Mouse (Mus musculus) forebrain, postnatal 0 days (tissue): ENCODE data around the gene Rsrc1. TPM values are rescaled to one million over a fixed set of nuclear protein-coding genes. Genes with fewer than 3 reads are reported as not detected.

Experiments used
- ATAC-seq: fragments of 200-750 bp; cut with Nextera tagmentation; 2 replicates; pipeline ENCODE4 v1.8.0; 2017; ENCODE audit warnings: mild to moderate bottlenecking, moderate library complexity
- DNase-seq: peaks from one replicate; pipeline ENCODE4 v3.0.0-alpha.2; 2015
- H3K27ac ChIP-seq: fragments of 300-500 bp; sonication (generic); 2 replicates; pipeline ENCODE4 v1.5.1; 2014; ENCODE audit warnings: low read depth, mild to moderate bottlenecking, antibody characterized with exemption, low read length, moderate library complexity, mixed read lengths
- H3K27me3 ChIP-seq: fragments of 300-500 bp; sonication (generic); 2 replicates; pipeline ENCODE4 v1.6.1; 2014; ENCODE audit warnings: mild to moderate bottlenecking, low read length, mixed read lengths; ENCODE audit not compliant: insufficient read depth
- H3K36me3 ChIP-seq: fragments of 300-500 bp; sonication (generic); 2 replicates; pipeline ENCODE4 v1.6.1; 2014; ENCODE audit warnings: mild to moderate bottlenecking, moderate library complexity; ENCODE audit not compliant: insufficient read depth
- H3K4me1 ChIP-seq: fragments of 300-500 bp; sonication (generic); 2 replicates; pipeline ENCODE4 v1.6.1; 2014; ENCODE audit warnings: antibody characterized with exemption; ENCODE audit not compliant: insufficient read depth
- H3K4me2 ChIP-seq: fragments of 300-500 bp; sonication (generic); 2 replicates; pipeline ENCODE4 v1.6.1; 2014; ENCODE audit warnings: low read depth, mild to moderate bottlenecking, moderate library complexity
- H3K4me3 ChIP-seq: fragments of 300-500 bp; sonication (generic); 2 replicates; pipeline ENCODE4 v1.5.1; 2014; ENCODE audit warnings: low read depth, low read length, mixed read lengths
- H3K9ac ChIP-seq: fragments of 300-500 bp; sonication (generic); 2 replicates; pipeline ENCODE4 v1.6.1; 2014; ENCODE audit warnings: mild to moderate bottlenecking
- H3K9me3 ChIP-seq: fragments of 300-500 bp; sonication (generic); 2 replicates; pipeline ENCODE4 v1.6.1; 2016; ENCODE audit warnings: low read length
- CTCF ChIP-seq: sonication (generic); IDR thresholded peaks from 2 replicates; pipeline ENCODE4 v1.5.1; 2016; ENCODE audit warnings: antibody characterized with exemption, control low read depth, low read depth
- WGBS: fragments of 180-500 bp; shearing (Covaris S2); extraction: QIAGEN DNeasy Blood & Tissue Kit; methylation state at CpG from one replicate; pipeline ENCODE4 v1.1.7; 2014; 5-methylcytosine and 5-hydroxymethylcytosine counted together
- polyA plus RNA-seq: library from polyadenylated mRNA; unstranded; fragments of >200 nt; fragmentation: Nextera tagmentation; extraction: Ambion mirVana; gene quantifications from 2 replicates; pipeline ENCODE4 v1.2.1, GENCODE M21; 2015
- total RNA-seq: library from RNA; depleted of rRNA; stranded (reverse); fragments of >200 nt; gene quantifications from 2 replicates; pipeline ENCODE4 v1.2.3, GENCODE M21; 2014

Gene Rsrc1
- total and polyA plus RNA-seq, 2 experiments from 2014 or later: 25.9 to 33.6 TPM

GRCm38 (mm10) chr3:67075484-67075883, 94.3 kb downstream of the Rsrc1 start:
- Histone ChIP-seq H3K4me3 (no peak overlapping the region), H3K36me3 (no peaks in the 10 kb centered on the region), H3K9me3 (0 out of 2 replicates have a peak, but pooled peaks cover 4% of the 10 kb centered on the region), H3K27me3 (no peaks in the 10 kb centered on the region), H3K9ac (no peak overlapping the region), H3K4me1 (no peaks in the 10 kb centered on the region), H3K27ac (no peak overlapping the region), H3K4me2 (no peak overlapping the region)
- 93% methylated on average over 2 of the region's 2 CpGs for WGBS
- no peak for TF ChIP-seq CTCF
- ATAC-seq (no peak), DNase-seq (no peak)

- Histone ChIP-seq H3K4me2 (no peak overlapping the region), H3K9ac (no peak overlapping the region), H3K27me3 (no peaks in the 10 kb centered on the region), H3K9me3 (no peaks in the 10 kb centered on the region), H3K4me1 (no peaks in the 10 kb centered on the region), H3K27ac (no peak overlapping the region), H3K36me3 (no peaks in the 10 kb centered on the region), H3K4me3 (no peak overlapping the region)
- peak; percentile 63 for ATAC-seq
- peak; percentile 6 for DNase-seq
- WGBS: 65% methylated on average over 1 of the region's 1 CpGs
- no peak for TF ChIP-seq CTCF
Measured at GRCm38 (mm10) chr3:67084742-67085141, 103.6 kb downstream of the Rsrc1 start.

GRCm38 (mm10) chr3:67108428-67108827, 127.2 kb downstream of the Rsrc1 start:
- no peaks in the 10 kb centered on the region for H3K36me3 ChIP-seq
- no peak for TF ChIP-seq CTCF
- WGBS: 92% methylated on average over 3 of the region's 3 CpGs
- ATAC-seq (no peak), DNase-seq (no peak)
- H3K27ac ChIP-seq: no peak overlapping the region
- H3K9me3 ChIP-seq: no peaks in the 10 kb centered on the region
- H3K4me2 ChIP-seq: no peak overlapping the region
- no peaks in the 10 kb centered on the region for H3K27me3 ChIP-seq
- no peak overlapping the region for H3K9ac ChIP-seq
- no peaks in the 10 kb centered on the region for H3K4me1 ChIP-seq
- no peak overlapping the region for H3K4me3 ChIP-seq

GRCm38 (mm10) chr3:67116317-67116716, 135.1 kb downstream of the Rsrc1 start:
- Histone ChIP-seq H3K4me2 (no peak overlapping the region), H3K36me3 (no peaks in the 10 kb centered on the region), H3K9ac (no peak overlapping the region), H3K27me3 (no peaks in the 10 kb centered on the region), H3K4me3 (no peak overlapping the region), H3K27ac (no peak overlapping the region), H3K4me1 (no peaks in the 10 kb centered on the region), H3K9me3 (no peaks in the 10 kb centered on the region)
- ATAC-seq (no peak), DNase-seq (no peak)
- no peak for TF ChIP-seq CTCF
- WGBS: 60% methylated on average over 4 of the region's 4 CpGs

- Histone ChIP-seq H3K9ac (no peak overlapping the region), H3K4me1 (no peaks in the 10 kb centered on the region), H3K27me3 (no peaks in the 10 kb centered on the region), H3K4me3 (no peak overlapping the region), H3K9me3 (0 out of 2 replicates have a peak, but pooled peaks cover 10% of the 10 kb centered on the region), H3K27ac (no peak overlapping the region), H3K4me2 (no peak overlapping the region), H3K36me3 (no peaks in the 10 kb centered on the region)
- WGBS: 76% methylated on average over 3 of the region's 3 CpGs
- DNase-seq (no peak), ATAC-seq (no peak)
- TF ChIP-seq CTCF: no peak
Measured at GRCm38 (mm10) chr3:67132521-67132920, 151.3 kb downstream of the Rsrc1 start.

GRCm38 (mm10) chr3:67135749-67136375, 154.7 kb downstream of the Rsrc1 start:
- no peak overlapping the region for H3K4me3 ChIP-seq
- H3K4me2 ChIP-seq: no peak overlapping the region
- H3K4me1 ChIP-seq: no peaks in the 10 kb centered on the region
- H3K27me3 ChIP-seq: no peaks in the 10 kb centered on the region
- DNase-seq (no peak), ATAC-seq (no peak)
- no peak overlapping the region for H3K9ac ChIP-seq
- no peak for TF ChIP-seq CTCF
- 79% methylated on average over 2 of the region's 2 CpGs for WGBS
- no peak overlapping the region for H3K27ac ChIP-seq
- no peaks in the 10 kb centered on the region for H3K9me3 ChIP-seq
- H3K36me3 ChIP-seq: no peaks in the 10 kb centered on the region

GRCm38 (mm10) chr3:67144952-67145351, 163.8 kb downstream of the Rsrc1 start:
- Histone ChIP-seq H3K9ac (no peak overlapping the region), H3K9me3 (no peaks in the 10 kb centered on the region), H3K4me3 (no peak overlapping the region), H3K27me3 (no peaks in the 10 kb centered on the region), H3K4me2 (no peak overlapping the region), H3K4me1 (no peaks in the 10 kb centered on the region), H3K36me3 (no peaks in the 10 kb centered on the region), H3K27ac (no peak overlapping the region)
- 86% methylated on average over 2 of the region's 2 CpGs for WGBS
- DNase-seq: no peak
- TF ChIP-seq CTCF: no peak
- no peak for ATAC-seq

- 81% methylated on average over 1 of the region's 1 CpGs for WGBS
- no peaks in the 10 kb centered on the region for H3K4me1 ChIP-seq
- no peak for TF ChIP-seq CTCF
- no peak for DNase-seq
- H3K4me2 ChIP-seq: no peak overlapping the region
- no peaks in the 10 kb centered on the region for H3K36me3 ChIP-seq
- H3K9me3 ChIP-seq: no peaks in the 10 kb centered on the region
- no peak overlapping the region for H3K27ac ChIP-seq
- H3K4me3 ChIP-seq: no peak overlapping the region
- H3K27me3 ChIP-seq: no peaks in the 10 kb centered on the region
- ATAC-seq: no peak
- no peak overlapping the region for H3K9ac ChIP-seq
Measured at GRCm38 (mm10) chr3:67146280-67146679, 165.1 kb downstream of the Rsrc1 start.
